Mouse (Mus musculus) megakaryocyte-erythroid progenitor cell, adult 5 weeks (primary cell): ENCODE data around the gene Rnf113a1. TPM values are rescaled to one million over a fixed set of nuclear protein-coding genes. Genes with fewer than 3 reads are reported as not detected.

Experiments used
- polyA plus RNA-seq: library from polyadenylated mRNA; stranded (reverse); fragments of >175 nt; gene quantifications from 2 replicates; pipeline ENCODE4 v1.2.3, GENCODE M21; 2012

Gene Rnf113a1
- 5.8 and 6.3 TPM in 2 replicates for polyA plus RNA-seq

DNA sequence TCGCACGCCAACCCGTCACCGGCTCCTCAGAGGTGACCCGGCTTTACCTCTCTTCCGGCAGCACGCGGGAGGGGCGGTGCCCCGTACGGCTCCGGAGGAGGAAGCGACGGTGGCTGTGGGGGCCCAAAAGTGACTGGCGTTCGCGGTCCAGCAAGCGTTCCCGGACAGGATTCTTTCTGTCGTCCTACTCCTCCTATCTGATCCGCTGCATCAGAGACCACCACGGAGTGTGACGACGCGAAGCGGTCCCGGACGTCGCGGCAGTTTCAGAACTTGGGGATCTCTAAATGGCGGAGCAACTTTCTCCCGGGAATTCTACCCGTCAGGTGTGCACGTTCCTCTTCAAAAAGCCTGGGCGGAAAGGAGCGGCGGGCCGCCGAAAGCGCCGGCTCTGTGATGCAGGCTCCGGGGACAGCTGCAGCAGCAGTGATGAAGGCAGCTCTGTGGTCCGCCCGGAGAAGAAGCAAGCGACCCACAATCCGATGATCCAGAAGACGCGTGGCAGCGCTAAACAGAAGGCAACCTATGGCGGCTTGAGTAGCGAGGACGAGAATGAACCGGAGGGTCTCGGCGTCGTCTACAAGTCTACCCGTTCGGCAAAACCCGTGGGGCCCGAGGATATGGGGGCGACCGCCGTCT, at the start of gene Rnf113a1, which contains the start of gene Ndufa1:
Gene Rnf113a1 (plus strand): TSS at position 141 of the 639 bp plus-strand sequence.
Gene Ndufa1 (minus strand): TSS at position 59 of the 639 bp plus-strand sequence.

DNA sequence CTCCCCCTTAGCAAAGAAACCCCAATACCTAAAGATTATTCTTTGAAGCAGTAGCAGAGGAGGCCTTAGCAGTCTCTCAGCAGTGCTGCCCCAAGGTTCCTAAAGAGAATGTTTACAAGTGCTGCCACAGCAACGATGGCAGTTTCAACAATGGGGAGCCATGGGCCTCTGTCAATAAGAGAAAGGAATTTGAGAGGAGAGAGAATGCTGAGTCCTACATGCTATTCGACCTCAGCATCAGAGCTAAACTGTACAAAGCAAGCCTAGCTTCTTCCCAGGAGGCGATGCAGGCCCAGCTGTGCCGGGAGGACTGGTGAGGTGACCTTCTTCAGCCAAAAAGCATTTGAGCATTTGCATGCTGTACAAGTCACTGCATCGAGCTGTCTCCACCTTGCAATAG, 22.3 kb upstream of the Rnf113a1 start, which contains the start of gene Akap14:
Gene Akap14 (minus strand): TSS at position 101 of the 400 bp plus-strand sequence.

DNA sequence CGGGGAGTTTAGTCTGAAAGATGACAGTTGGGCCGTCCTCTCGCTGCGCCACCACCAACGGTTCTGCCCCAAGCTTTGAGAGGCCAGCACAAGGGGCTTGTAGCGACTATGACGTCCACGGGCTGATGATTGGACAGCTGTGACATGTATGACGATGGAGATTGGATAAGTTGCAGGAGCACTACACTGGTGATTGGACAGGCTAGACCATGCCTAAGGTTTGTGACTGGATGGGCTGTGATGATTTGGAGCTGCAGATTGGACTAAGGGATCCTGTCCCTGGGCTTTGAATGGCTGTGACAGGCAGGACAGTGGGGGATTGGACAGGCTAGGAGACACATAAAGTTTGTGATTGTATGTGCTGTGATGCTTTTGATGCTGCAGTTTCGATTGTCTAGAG, 19.9 kb downstream of the Rnf113a1 start, which contains the start of gene Gm9:
Gene Gm9 (minus strand): TSS at position 101 of the 400 bp plus-strand sequence.

DNA sequence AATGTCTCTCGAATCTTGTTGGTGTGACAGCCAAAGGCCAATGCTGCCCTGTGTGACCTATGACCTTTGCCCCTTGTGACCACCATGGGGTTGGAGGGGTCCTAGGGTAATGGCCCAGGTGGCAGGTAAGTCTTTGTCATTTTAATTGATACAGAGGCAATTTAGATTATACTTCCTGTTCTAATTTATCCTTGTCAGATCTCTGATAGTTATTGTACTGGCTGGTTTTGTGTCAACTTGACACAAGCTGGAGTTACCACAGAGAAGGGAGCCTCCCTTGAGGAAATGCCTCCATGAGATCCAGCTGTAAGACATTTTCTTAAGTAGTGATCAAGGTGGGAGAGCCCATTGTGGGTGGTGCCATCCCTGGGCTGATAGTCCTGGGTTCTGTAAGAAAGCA, 31.1 kb downstream of the Rnf113a1 start, which contains the start of gene Rhox1:
Gene Rhox1 (minus strand): TSS at position 101 of the 400 bp plus-strand sequence.

Other genes with a start within 250 kb of the Rnf113a1 start
- 11.8 and 18.5 TPM in 2 replicates for gene Sept6, start 199.5 kb upstream of the Rnf113a1 start, polyA plus RNA-seq
- gene Sowahd, start 142.4 kb upstream of the Rnf113a1 start, polyA plus RNA-seq, result 0.70 and 0.79 TPM in 2 replicates
- 334 and 387 TPM in 2 replicates for gene Rpl39, start 105.8 kb upstream of the Rnf113a1 start, polyA plus RNA-seq
- 7.4 and 13.5 TPM in 2 replicates for gene Upf3b, start 80.9 kb upstream of the Rnf113a1 start, polyA plus RNA-seq
- 4.5 and 4.7 TPM in 2 replicates for gene Nkap, start 64.5 kb upstream of the Rnf113a1 start, polyA plus RNA-seq
- not detected in 2 replicates for gene Akap14, start 22.4 kb upstream of the Rnf113a1 start, polyA plus RNA-seq
- 322 and 341 TPM in 2 replicates for gene Ndufa1, start 82 bp upstream of the Rnf113a1 start, polyA plus RNA-seq
- gene Gm9, start 19.8 kb downstream of the Rnf113a1 start, polyA plus RNA-seq, result not detected in 2 replicates
- gene Rhox1, start 31.0 kb downstream of the Rnf113a1 start, polyA plus RNA-seq, result not detected in 2 replicates
- not detected in 2 replicates for gene Rhox2a, start 53.7 kb downstream of the Rnf113a1 start, polyA plus RNA-seq
- gene Rhox3a, start 58.7 kb downstream of the Rnf113a1 start, polyA plus RNA-seq, result not detected in 2 replicates
- gene Rhox4a, start 74.1 kb downstream of the Rnf113a1 start, polyA plus RNA-seq, result not detected in 2 replicates
- not detected in 2 replicates for gene Rhox3a2, start 188.8 kb downstream of the Rnf113a1 start, polyA plus RNA-seq
- not detected in 2 replicates for gene Rhox4a2, start 199.6 kb downstream of the Rnf113a1 start, polyA plus RNA-seq
- gene Rhox2b, start 220.8 kb downstream of the Rnf113a1 start, polyA plus RNA-seq, result not detected in 2 replicates
- gene Rhox4b, start 241.2 kb downstream of the Rnf113a1 start, polyA plus RNA-seq, result not detected in 2 replicates